Mouse (Mus musculus): ENCODE measurements around the gene Clcnkb. TPM values are rescaled to one million over a fixed set of nuclear protein-coding genes. Genes with fewer than 3 reads are reported as not detected.

The Clcnkb gene
- total and polyA plus RNA-seq, 3 experiments, result 0.08 to 0.51 (median 0.24) TPM

DNA sequence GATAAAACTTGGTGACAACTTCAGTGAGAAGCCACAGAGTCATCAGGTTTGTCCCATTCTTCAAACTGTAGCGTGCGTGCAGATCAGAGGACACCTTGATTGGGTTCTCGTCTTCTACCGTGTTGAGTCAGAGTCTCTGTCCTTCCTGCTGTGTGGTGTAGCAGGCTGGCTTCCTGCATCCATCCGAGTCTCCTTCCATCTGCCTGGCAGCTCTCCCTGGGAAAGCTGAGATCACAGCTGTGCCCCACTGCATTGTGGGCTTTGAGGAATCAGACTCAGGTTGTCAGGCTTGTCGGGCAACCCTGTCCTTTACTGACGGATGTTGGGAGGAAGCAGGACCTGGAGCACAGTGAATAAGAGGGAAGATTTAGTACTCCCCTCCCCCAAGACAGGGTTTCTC is 30.4 kb upstream of the Clcnkb start:
- dilution Hi-C loops (cut with MboI; ENCODE audit: extremely low pct_ligation_motif_present, extremely low pct_unique_long_range_greater_than_20kb, low sequenced_read_pairs) (no loop called here), in situ Hi-C loops (cut with MboI; ENCODE audit: low pct_ligation_motif_present, low pct_unique_long_range_greater_than_20kb, low sequenced_read_pairs) (loop anchor here (5.0 kb wide), 1 partner anchor 34 kb away; no protein-coding TSS in a partner anchor)
- no peak overlapping the region for H3K9ac ChIP-seq (ENCODE audit: insufficient read depth, low read depth)
- TF ChIP-seq KAT2A (IDR thresholded peaks at IDR 0.05; ENCODE audit: insufficient replicate concordance, low read length), result no peak
- no peak for DNase-seq (ENCODE audit: extremely low read depth)
- H3K4me1 ChIP-seq (ENCODE audit: control insufficient read depth in 1 of 2, insufficient read depth in 2 of 2), result peaks cover 9 to 29% of the 10 kb centered on the region in 2 experiments
- H3K27me3 ChIP-seq (replicated peaks), result no peaks in the 10 kb centered on the region
- H3K4me3 ChIP-seq (replicated peaks in 1 of 3; ENCODE audit: low read depth in 2 of 3, low read length in 2 of 3, poor library complexity in 1 of 3), result no peak overlapping the region
- H3K27ac ChIP-seq (ENCODE audit: insufficient read depth, low read depth), result no peak overlapping the region
- no peak overlapping the region for H3K4me2 ChIP-seq (ENCODE audit: insufficient read depth, low read depth, poor library complexity, severe bottlenecking)
- no peaks in the 10 kb centered on the region for H3K9me3 ChIP-seq (replicated peaks; ENCODE audit: low read length)
- peaks cover 24 to 45% of the 10 kb centered on the region in 2 experiments for H3K36me3 ChIP-seq (replicated peaks in 1 of 2; ENCODE audit: control insufficient read depth in 1 of 2, insufficient read depth in 1 of 2, low read length in 1 of 2)
- peaks cover 15% of the 10 kb centered on the region for H3K79me2 ChIP-seq (replicated peaks; ENCODE audit: control insufficient read depth, extremely low read depth, insufficient read depth, poor library complexity, severe bottlenecking)

DNA sequence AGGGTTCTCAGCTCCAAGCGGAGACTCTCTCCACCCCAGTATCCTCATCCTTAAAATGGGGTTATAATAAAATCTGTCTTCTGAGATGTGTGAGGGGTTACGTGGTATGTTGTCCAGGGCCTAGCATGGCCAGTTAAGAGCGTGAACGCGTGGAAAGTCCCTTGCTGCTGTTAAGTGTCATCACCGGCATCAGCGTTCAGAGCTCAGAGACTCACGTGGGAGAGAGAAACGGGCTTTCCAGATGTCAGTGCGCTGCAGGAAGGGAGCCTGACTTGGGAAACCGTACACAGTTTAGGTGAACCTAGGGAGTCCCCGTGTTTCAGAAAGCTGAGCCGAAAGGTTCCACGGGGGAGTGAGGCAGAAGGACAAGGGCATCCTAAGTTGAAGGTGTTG is 29.5 kb upstream of the Clcnkb start:
- Histone ChIP-seq H3K9me3 (replicated peaks; ENCODE audit: low read length) (no peaks in the 10 kb centered on the region), H3K4me3 (replicated peaks in 1 of 3; ENCODE audit: low read depth in 2 of 3, low read length in 2 of 3, poor library complexity in 1 of 3) (peak overlapping the region; percentile 75 to 90 (median 76)), H3K4me1 (ENCODE audit: control insufficient read depth in 1 of 2, insufficient read depth in 2 of 2) (peaks cover 9 to 24% of the 10 kb centered on the region in 2 experiments), H3K9ac (ENCODE audit: insufficient read depth, low read depth) (peak overlapping the region; percentile 93), H3K36me3 (replicated peaks in 1 of 2; ENCODE audit: control insufficient read depth in 1 of 2, insufficient read depth in 1 of 2, low read length in 1 of 2) (peaks cover 22 to 39% of the 10 kb centered on the region in 2 experiments), H3K4me2 (ENCODE audit: insufficient read depth, low read depth, poor library complexity, severe bottlenecking) (peak overlapping the region; percentile 88), H3K79me2 (replicated peaks; ENCODE audit: control insufficient read depth, extremely low read depth, insufficient read depth, poor library complexity, severe bottlenecking) (peaks cover 12% of the 10 kb centered on the region), H3K27me3 (replicated peaks) (peaks cover 3% of the 10 kb centered on the region), H3K27ac (ENCODE audit: insufficient read depth, low read depth) (peak overlapping the region; percentile 2; the same call in 1 of the 2 replicates)
- in situ Hi-C loops (cut with MboI; ENCODE audit: low pct_ligation_motif_present, low pct_unique_long_range_greater_than_20kb, low sequenced_read_pairs), result loop anchor here (5.0 kb wide), 1 partner anchor 33 kb away; no protein-coding TSS in a partner anchor
- dilution Hi-C loops (cut with MboI; ENCODE audit: extremely low pct_ligation_motif_present, extremely low pct_unique_long_range_greater_than_20kb, low sequenced_read_pairs), result no loop called here
- peak; percentile 35 for DNase-seq (ENCODE audit: extremely low read depth)
- TF ChIP-seq ETS1 (conservative IDR thresholded peaks at IDR 0.05; ENCODE audit: low read depth, low read length) (no peak), USF1 (IDR thresholded peaks at IDR 0.05; ENCODE audit: low read depth, low read length) (no peak), MYC (IDR thresholded peaks at IDR 0.05; ENCODE audit: low read depth, low read length) (0 out of 2 replicates have a peak, but pooled peaks have one; percentile 36), MAZ (IDR thresholded peaks at IDR 0.05; ENCODE audit: low read depth, low read length) (no peak), SIN3A (IDR thresholded peaks at IDR 0.05; ENCODE audit: low read length) (0 out of 2 replicates have a peak, but pooled peaks have one; percentile 69), GABPA (IDR thresholded peaks at IDR 0.05; ENCODE audit: insufficient replicate concordance, low read depth, low read length) (no peak), RAD21 (IDR thresholded peaks at IDR 0.05; ENCODE audit: low read depth, low read length) (no peak), UBTF (IDR thresholded peaks at IDR 0.05; ENCODE audit: low read depth, low read length) (no peak), KAT2A (IDR thresholded peaks at IDR 0.05; ENCODE audit: insufficient replicate concordance, low read length) (no peak), MXI1 (IDR thresholded peaks at IDR 0.05; ENCODE audit: low read depth, low read length) (peak; percentile 86), CTCF (conservative IDR thresholded peaks at IDR 0.05 in 1 of 2, IDR thresholded peaks at IDR 0.05 in 1 of 2; ENCODE audit: low read depth in 2 of 2, low read length in 2 of 2) (no peak), RCOR1 (conservative IDR thresholded peaks at IDR 0.05; ENCODE audit: low read depth, low read length) (no peak), BHLHE40 (IDR thresholded peaks at IDR 0.05; ENCODE audit: low read depth, low read length) (peak; percentile 55), NRF1 (IDR thresholded peaks at IDR 0.05; ENCODE audit: low read depth, low read length) (no peak)

Measured in CH12.LX (cell line).